Mouse (Mus musculus): Measurements from ENCODE around the gene Fdx1l. TPM values are rescaled to one million over a fixed set of nuclear protein-coding genes. Genes with fewer than 3 reads are reported as not detected.

The Fdx1l gene
- polyA plus RNA-seq (2012; ENCODE audit: low replicate concordance): 20.4 and 31.7 TPM in 2 replicates

DNA sequence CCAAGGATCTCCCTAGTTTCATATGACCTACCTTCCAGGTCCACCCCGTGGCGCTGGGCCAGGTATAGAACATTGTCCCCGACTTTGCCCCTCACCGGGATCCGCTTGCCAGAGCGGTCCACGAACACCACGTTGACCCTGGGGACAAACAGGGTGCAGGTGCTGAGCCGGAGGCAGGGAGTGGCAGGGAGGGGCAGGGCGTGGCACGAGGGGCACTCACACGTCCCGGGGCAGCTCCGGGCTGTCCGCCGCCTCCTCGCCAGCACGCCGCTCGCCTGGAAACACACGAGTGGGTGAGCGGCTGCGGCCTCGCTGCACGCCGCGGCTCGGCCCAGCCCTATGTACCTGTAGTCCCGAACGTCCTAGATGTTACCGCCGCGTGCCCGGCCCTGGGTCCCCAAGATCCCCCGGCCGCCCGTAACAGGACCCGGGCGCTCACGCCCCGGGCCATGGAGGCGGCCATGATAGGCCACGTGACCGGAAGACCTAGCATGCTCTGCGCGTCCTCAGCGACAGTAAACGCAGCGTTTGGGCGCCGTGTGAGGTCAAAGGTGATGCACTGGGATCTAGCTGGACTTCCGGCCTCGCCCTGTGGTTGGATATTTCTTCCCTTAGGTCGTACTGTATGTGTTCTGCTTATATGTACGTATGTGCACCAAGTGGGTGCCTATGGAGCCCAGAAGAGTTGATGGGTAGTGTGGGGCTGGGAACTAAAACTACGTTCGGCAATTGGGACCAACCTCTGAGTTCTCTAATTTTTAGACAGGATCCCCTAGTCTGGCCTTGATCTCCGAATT, at the start of gene Fdx1l, which contains the start of gene Gm49373:
Gene Fdx1l (minus strand): TSS at position 571 of the 797 bp plus-strand sequence.
Gene Gm49373 (minus strand): TSS at position 53 of the 797 bp plus-strand sequence.

GRCm38 (mm10) chr9:21091707-21092320, 18.4 kb upstream of the Fdx1l start, which contains the start of the genes Gm38431 and Raver1:
TSS of gene Gm38431 (minus strand) at chr9:21091997.
TSS of gene Raver1 (minus strand) at chr9:21092008.

GRCm38 (mm10) chr9:21067006-21067684, 6.3 kb downstream of the Fdx1l start, which contains the start of gene Zglp1:
TSS of gene Zglp1 (minus strand) at chr9:21067093.

DNA sequence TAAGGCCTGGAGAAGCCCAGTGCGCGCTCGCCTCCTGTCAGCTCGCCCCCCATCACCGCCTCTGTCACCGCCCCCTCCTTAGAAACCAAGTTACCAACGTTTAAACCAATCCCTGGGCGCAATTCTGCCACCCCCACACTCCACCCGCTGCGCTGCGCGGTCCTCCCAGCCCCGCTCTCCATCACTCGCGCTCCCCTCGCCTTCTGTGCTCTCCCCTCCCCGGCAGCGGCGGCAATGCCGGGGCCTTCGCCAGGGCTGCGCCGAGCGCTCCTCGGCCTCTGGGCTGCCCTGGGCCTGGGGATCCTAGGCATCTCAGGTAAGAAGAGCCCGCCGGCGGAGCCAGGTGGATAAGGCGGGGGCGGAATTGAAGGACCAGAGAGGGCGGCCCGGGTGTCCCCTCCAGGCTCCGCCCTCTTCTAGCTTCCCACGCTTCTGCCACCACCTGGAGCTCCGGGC, 41.5 kb downstream of the Fdx1l start, which contains the start of gene Icam5:
Gene Icam5 (plus strand): TSS at position 178 of the 456 bp plus-strand sequence.

DNA sequence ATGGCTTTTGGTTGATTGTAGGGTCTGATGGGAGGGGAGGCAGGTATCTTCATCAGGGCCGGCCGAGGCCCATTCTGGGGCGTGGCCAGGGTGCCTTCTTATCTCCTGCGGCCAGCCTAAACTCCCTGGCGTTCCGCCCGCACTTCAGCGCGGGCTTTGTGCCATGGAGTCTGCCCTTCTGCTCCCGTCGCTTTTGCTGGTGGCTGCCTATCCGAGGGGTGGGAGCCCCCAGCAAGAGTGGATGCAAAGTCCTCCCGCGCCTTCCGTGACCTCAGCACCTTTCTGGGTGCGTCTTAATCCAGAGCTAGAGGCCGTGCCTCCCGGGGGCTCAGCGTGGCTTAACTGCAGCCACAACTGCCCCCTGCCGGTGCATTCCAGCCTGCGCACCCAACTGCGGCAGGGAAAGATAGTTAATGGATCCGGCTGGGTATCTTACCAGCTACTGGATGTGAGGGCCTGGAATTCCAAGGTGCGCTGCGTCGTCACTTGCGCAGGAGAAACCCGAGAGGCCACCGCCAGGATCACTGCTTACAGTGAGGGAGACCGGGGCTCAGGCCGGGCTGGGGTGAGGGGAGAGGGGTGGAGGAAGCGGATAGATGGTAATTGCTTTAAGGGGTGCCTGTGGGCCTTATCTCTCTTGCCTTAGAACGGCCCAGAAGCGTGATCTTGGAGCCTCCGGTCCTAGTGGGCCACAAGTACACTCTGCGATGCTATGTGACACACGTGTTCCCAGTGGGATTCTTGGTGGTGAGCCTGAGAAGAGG, 43.9 kb downstream of the Fdx1l start, which contains the start of gene Icam4:
Gene Icam4 (plus strand): TSS at position 83 of the 764 bp plus-strand sequence.

Other genes starting within 250 kb of the Fdx1l start
- 60.4 and 133 TPM in 2 replicates for gene A230050P20Rik, start 205.0 kb downstream of the Fdx1l start, polyA plus RNA-seq (2012; ENCODE audit: low replicate concordance)
- 1.7 and 3.7 TPM in 2 replicates for gene Angptl6, start 193.9 kb downstream of the Fdx1l start, polyA plus RNA-seq (2012; ENCODE audit: low replicate concordance)
- 202 and 218 TPM in 2 replicates for gene Ppan, start 185.4 kb downstream of the Fdx1l start, polyA plus RNA-seq (2012; ENCODE audit: low replicate concordance)
- 272 and 644 TPM in 2 replicates for gene Eif3g, start 175.0 kb downstream of the Fdx1l start, polyA plus RNA-seq (2012; ENCODE audit: low replicate concordance)
- 96.3 and 121 TPM in 2 replicates for gene Dnmt1, start 113.7 kb downstream of the Fdx1l start, polyA plus RNA-seq (2012; ENCODE audit: low replicate concordance)
- gene S1pr2, start 96.8 kb downstream of the Fdx1l start, polyA plus RNA-seq (2012; ENCODE audit: low replicate concordance): 2.7 and 3.3 TPM in 2 replicates
- gene Mrpl4, start 70.9 kb downstream of the Fdx1l start, polyA plus RNA-seq (2012; ENCODE audit: low replicate concordance): 27.8 and 104 TPM in 2 replicates
- 8.4 and 14.7 TPM in 2 replicates for gene Icam1, start 57.6 kb downstream of the Fdx1l start, polyA plus RNA-seq (2012; ENCODE audit: low replicate concordance)
- 75.9 and 114 TPM in 2 replicates for gene Icam4, start 44.2 kb downstream of the Fdx1l start, polyA plus RNA-seq (2012; ENCODE audit: low replicate concordance)
- gene Icam5, start 41.5 kb downstream of the Fdx1l start, polyA plus RNA-seq (2012; ENCODE audit: low replicate concordance): 4.4 and 5.0 TPM in 2 replicates
- 9.5 and 16.3 TPM in 2 replicates for gene Zglp1, start 6.5 kb downstream of the Fdx1l start, polyA plus RNA-seq (2012; ENCODE audit: low replicate concordance)
- 0.89 and 1.4 TPM in 2 replicates for gene Gm49373, start 518 bp downstream of the Fdx1l start, polyA plus RNA-seq (2012; ENCODE audit: low replicate concordance)
- 63.3 and 174 TPM in 2 replicates for gene Gm38431, start 18.4 kb upstream of the Fdx1l start, polyA plus RNA-seq (2012; ENCODE audit: low replicate concordance)
- gene Raver1, start 18.4 kb upstream of the Fdx1l start, polyA plus RNA-seq (2012; ENCODE audit: low replicate concordance): 330 and 599 TPM in 2 replicates
- 17.6 and 27.7 TPM in 2 replicates for gene Tyk2, start 57.6 kb upstream of the Fdx1l start, polyA plus RNA-seq (2012; ENCODE audit: low replicate concordance)
- 161 and 213 TPM in 2 replicates for gene Cdc37, start 76.4 kb upstream of the Fdx1l start, polyA plus RNA-seq (2012; ENCODE audit: low replicate concordance)
- gene Pde4a, start 92.1 kb upstream of the Fdx1l start, polyA plus RNA-seq (2012; ENCODE audit: low replicate concordance): 15.6 and 28.8 TPM in 2 replicates
- gene Keap1, start 165.7 kb upstream of the Fdx1l start, polyA plus RNA-seq (2012; ENCODE audit: low replicate concordance): 71.0 and 87.9 TPM in 2 replicates
- gene S1pr5, start 174.8 kb upstream of the Fdx1l start, polyA plus RNA-seq (2012; ENCODE audit: low replicate concordance): 2.2 and 3.1 TPM in 2 replicates
- gene Atg4d, start 191.7 kb upstream of the Fdx1l start, polyA plus RNA-seq (2012; ENCODE audit: low replicate concordance): 101 and 110 TPM in 2 replicates
- 19.7 and 21.5 TPM in 2 replicates for gene Kri1, start 214.4 kb upstream of the Fdx1l start, polyA plus RNA-seq (2012; ENCODE audit: low replicate concordance)
- gene Cdkn2d, start 217.8 kb upstream of the Fdx1l start, polyA plus RNA-seq (2012; ENCODE audit: low replicate concordance): 15.0 and 27.2 TPM in 2 replicates
- 0.08 TPM in 1 of 2 replicates, not detected in the other for gene Ap1m2, start 238.7 kb upstream of the Fdx1l start, polyA plus RNA-seq (2012; ENCODE audit: low replicate concordance)
- gene Slc44a2, start 247.1 kb upstream of the Fdx1l start, polyA plus RNA-seq (2012; ENCODE audit: low replicate concordance): 38.6 and 62.0 TPM in 2 replicates